Mouse (Mus musculus): Measurements from ENCODE around the gene Hps4.

Hps4 gene

DNA sequence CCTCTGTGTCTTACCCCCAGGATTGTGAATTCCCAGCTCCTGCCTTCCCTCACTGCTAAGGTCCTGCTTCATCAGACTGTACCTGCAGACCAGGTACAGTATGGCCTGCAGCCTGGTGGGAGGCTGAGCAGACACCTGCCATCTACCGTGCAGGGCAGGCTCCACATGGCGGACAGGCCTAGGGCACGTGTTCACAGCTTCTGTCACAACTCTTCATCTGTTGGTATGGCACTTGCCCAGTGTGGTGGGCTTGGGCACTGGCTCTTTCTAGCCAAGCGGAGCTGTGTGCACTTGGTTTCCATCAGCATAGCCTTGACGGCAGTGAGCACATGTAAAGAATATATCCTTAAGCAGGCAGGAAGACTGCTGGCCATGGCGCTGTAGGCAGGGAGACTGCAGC, 24.0 kb downstream of the Hps4 start:
- no peak for DNase-seq (ENCODE audit: low read depth, low spot score)

DNA sequence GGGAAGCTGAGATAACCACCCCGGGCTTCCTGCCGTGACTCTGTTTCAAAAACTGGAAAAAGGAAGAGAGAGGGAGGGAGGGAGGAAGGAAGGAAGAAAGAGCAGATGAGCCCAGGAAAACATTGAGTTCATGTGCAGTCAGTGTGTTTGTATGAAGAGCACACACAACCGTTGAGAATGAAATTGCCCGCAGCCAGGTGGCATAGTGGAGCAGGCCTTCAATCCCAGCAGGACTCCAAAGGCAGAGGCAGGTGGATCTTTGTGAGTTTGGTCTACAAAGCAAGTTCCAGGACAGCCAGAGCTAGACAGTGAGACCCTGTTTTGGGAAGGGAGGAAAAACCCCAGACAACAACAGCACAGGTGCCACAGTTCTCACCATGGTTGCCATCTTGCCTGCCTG, 24.5 kb downstream of the Hps4 start:
- no peak for DNase-seq (ENCODE audit: low read depth, low spot score)

DNA sequence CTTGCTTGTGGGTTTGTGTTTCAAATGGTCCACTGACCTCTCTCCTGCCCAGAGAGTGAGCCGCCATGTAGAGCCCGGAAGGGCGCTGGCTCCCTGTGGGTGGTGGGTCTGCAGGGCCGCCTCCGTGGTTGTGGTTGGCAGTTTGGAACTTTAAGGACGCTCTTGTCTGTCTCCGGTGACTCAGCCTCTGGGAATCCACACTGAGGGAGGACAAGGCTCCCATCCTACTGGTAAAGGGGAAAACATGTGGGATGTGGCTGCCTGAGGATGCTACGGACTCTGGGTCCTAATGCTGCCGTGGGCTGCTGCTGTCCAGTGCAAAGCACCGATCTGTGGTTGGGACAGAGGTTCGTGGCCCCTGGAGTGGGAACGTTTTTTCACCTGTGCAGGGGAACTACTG, 25.0 kb downstream of the Hps4 start:
- DNase-seq (ENCODE audit: low read depth, low spot score), result no peak

DNA sequence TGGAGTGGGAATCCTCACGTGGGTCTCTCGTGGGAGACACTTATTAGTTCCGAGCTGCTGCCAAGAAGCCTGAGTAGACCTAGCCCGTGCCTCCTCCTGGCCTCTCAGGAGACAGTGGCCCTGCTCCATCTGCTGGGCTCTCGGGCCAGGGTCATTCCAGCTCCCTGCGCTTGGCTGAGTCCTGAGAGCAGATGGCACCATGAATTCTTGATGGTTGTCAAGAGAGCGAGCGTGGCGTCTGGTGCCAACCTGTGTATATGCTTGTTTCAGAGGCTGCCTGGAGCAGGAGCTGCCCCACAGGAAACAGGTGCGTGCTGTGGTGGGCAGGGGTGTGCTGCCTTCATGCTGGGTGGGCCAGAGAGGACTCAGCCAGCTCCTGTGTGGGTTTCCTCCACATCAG, 25.8 kb downstream of the Hps4 start:
- no peak for DNase-seq (ENCODE audit: low read depth, low spot score)

DNA sequence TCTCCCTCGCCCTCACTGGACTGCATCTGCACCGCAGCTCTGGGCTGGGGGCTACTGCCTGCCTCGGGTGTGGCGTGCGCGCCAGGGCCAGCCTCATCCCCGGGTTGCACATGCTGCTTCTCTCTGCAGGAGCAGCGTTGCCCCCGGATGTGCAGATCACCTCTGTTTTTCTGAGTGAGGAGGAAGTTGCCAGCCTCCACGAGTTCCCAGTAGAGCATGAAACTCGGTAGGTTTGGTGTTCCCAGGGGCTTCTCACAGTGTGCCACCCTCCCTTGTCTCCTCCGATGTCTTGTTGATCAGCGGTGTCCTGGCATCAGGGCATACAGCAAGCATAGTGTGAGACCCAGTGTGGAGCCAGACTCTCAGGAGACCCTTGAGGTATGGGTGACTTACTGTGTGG, 26.4 kb downstream of the Hps4 start:
- no peak for DNase-seq (ENCODE audit: low read depth, low spot score)

DNA sequence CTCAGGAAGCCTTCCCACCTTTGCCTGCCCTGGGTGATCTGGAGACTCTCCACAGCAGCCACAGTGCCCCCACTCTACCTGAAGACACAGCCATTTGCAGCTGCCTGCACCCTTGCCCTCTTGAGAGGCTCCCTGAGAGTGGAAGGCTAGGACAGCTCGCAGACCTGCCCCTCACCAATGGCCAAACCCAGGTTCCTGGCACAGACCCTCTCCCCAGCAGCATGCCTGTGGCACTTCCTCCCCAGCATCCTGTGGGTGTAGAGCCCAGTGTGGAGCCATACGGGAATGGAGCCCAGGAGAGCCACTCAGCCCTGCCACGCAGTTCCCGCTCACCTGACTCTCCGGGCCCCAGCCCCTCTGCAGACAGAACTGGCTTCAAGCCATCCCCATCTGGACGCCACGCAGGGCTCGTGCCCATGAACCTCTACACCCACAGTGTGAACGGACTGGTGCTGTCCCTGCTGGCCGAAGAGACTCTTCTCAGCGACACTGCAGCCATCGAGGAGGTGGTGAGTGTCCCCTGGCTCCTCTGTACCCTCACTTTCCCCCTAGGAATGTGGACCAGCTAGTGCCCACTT, 27.4 kb downstream of the Hps4 start:
- no peak for DNase-seq (ENCODE audit: low read depth, low spot score)

DNA sequence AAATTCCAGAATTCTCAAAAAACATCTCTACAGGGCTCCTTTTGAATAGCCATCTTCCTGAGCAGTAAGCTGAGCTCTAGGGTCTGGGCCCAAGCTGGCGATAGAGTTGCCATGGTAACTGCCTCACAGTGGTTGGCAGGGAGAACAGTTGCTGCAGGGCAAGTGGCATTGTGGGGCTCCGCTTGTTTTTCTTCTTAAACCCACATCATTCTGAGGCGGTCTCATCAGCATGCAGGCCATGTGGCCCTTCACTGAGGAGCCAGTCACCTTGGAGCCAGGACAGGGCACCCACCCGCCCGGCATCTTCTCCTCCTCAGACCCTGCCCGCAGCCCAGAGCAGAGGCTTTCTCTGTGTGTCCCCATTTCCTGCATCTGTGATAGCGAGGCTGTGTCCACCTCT, 29.1 kb downstream of the Hps4 start:
- no peak for DNase-seq (ENCODE audit: low read depth, low spot score)

DNA sequence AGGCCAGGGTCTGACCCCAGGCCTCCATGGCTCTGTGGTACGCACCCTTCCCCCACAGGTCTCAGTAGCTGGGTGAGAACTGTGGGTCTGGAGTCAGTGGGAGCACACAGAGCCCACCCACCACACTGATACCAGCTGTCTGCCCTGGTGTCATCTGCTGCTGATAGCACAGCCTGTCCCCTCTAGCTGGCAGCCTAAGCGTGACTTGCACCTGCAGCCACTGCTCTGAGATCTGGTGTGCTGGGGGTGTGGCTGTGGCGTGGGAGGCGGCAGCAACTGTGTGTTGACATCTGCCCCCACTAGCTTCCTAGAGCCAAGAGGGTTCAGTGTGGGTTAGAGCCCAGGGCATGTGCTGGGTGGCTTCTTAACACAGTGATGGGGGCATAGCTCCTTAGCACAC, 33.2 kb downstream of the Hps4 start:
- DNase-seq (ENCODE audit: low read depth, low spot score), result no peak

DNA sequence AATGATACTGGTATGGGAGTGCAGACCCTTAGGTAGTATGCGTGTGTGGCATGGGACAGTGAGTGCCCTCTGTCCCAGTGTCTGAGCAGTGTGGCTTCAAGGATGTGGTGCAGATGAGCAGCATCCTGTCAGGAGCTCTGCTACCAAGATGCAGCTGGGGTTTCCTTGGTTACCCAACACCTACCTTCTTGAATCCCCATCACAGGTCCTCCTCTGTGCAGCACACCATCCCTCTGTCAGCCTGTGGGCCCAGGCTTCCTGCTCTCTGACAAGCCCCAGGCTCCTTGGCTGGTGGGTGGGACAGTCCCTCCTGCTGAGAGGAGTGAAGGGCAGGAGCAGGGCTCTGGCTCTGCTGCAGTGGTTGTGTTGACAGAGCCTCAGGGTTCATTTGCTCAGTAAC, 34.5 kb downstream of the Hps4 start:
- no peak for DNase-seq (ENCODE audit: low read depth, low spot score)

DNA sequence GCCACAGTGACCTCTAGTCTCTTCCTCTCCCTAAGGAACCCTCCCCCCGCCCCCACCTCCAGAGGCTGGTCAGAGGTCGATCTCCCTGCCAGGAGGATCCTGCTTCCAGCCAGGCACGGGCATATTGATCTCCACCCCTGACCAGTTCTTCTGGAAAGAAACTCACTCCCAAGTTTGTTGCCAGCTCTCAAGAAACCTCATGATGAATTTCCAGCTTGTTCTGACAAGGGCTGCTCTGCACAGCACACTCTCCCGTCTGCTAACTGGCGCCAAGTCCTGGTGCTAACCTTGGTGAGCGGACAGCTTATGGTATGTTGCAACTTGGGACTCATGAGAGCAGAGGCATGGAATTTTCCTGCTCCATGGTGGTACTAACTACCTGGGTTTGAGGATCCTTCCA, 35.8 kb downstream of the Hps4 start:
- no peak for DNase-seq (ENCODE audit: low read depth, low spot score)

DNA sequence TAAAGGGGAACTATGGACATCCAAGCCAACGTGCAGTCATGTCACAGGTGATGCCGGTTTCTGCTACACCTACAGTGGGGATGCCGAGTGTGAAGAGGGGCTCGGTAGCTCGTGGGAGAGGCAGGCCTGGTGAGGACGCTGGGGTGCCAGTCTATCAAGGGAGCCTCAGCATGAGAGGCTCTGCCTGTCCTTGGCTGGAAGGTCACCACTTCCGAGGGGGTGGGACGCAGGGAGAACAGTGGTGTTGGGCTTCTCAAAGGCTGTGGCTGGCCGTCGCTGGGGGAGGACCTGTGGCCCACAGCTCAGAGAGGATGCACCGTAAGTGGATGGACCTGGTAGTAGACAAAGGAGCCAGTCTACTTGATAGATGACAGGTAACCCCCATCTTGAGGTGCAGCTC, 38.3 kb downstream of the Hps4 start:
- DNase-seq (ENCODE audit: low read depth, low spot score), result no peak

DNA sequence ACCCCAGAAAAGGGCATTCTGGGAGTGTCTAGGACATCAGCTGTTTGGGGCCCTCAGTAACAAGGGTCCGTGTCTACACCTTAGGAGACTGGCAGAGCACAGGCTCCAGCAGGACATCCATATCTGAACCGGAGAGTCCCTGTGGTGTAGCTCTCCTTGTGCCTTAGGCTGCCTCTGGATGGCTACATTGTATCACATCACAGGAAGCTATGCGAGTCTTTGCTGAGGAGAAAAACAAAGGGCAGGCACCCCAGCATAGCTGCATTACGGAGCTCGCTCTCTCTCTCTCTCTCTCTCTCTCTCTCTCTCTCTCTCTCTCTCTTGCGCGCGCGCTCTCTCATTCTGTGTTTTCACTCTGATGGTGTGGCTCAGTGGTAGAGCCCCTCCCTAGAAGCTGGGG, 39.2 kb downstream of the Hps4 start:
- no peak for DNase-seq (ENCODE audit: low read depth, low spot score)

DNA sequence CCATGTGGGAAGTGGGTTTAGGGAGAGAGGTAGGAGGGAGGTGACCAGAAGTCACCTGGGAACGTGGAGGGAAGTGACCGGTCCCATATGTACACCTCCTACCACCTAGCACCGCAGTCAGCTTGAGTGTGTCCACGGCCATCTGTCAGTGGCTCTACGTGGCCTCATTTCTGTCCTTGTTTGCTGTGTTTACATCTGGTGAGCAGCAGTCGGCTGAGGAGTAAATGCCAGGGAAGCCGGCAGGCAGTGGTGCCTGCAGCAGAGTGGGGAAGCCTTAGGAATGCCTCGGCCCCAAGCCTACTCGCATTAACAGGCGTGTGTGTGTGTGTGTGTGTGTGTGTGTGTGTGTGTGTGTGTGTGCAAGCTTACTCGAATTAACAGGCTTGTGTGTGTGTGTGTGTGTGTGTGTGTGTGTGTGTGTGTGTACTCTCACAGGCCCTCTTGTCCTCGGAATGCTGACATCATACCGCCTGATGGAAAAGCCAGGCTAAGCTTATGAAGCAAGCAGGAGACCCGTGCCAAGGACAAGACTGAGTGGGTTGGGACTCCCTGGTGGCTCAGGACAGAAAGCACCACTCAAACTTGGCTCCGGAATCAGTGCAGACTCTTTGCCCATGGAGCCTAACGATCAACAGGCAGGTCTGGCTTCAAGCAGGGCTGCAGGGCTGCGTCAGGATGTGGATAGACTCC, 39.9 kb downstream of the Hps4 start:
- DNase-seq (ENCODE audit: low read depth, low spot score), result no peak

DNA sequence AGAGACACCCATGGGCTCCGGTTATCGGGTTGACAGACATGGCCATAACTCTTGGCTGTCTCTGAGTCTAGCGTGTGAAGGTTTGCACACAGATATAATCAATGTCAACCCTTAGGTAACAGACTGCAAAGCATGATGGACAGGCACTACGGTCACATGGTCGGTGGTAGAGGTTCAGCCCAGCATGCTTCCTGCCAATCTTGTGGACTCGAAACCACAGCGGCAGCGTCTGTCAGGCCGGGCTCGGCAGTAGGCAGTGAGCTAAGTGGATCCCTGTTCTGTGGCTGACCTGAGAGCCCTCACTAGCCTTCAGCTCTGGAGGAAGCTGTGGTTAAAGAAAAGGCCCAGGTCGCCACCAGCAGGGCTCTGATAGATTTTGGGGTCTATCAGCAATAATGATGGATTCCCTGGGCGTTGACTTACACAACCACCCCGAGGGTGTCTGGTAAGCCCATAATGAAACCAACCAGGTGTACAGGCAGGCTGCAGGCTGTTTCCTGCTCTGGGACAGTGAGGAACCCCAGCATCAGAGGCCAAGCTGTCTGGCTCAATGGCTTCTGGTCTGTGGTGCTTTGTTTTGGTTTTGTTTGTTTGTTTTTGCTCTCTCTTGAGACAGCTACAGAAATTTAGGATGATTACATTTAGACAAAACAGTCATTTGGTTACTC, 42.1 kb downstream of the Hps4 start:
- no peak for DNase-seq (ENCODE audit: low read depth, low spot score)

DNA sequence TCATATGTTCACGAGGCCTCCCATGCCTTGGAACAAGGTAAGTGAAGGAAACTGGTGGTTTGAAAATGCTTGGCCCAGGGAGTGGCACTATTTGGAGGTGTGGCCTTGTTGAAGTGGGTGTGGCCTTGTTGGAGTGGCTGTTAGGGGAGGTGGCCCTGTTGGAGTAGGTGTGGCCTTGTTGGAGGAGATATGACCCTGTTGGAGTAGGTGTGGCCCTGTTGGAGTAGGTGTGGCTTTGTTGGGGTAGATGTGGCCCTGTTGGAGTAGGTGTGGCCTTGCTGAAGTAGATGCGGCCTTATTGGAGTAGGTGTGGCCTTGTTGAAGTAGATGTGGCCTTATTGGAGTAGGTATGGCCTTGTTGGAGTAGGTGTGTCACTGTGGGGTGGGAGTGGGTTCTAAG, 43.1 kb downstream of the Hps4 start:
- DNase-seq (ENCODE audit: low read depth, low spot score), result peak; percentile 35

DNA sequence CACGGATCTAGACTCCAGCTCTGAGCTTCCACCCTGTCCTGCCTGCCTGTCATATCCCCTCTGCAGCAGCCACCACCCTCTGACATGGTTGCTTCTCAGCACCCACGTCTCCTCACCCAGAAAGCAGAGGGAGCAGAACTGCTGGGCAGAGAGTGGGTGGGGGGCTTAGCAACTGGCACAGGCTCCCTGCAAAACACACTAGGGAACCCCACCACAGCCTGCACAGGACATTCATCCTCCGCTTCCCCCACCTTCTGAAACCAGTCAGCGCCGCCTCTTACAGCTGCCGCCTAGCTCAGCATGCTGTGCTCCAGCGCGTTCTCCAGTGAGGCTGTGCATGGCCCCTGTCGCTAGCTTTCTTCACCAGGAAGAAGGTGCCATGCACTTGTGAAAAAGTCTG, 46.5 kb downstream of the Hps4 start:
- no peak for DNase-seq (ENCODE audit: low read depth, low spot score)

DNA sequence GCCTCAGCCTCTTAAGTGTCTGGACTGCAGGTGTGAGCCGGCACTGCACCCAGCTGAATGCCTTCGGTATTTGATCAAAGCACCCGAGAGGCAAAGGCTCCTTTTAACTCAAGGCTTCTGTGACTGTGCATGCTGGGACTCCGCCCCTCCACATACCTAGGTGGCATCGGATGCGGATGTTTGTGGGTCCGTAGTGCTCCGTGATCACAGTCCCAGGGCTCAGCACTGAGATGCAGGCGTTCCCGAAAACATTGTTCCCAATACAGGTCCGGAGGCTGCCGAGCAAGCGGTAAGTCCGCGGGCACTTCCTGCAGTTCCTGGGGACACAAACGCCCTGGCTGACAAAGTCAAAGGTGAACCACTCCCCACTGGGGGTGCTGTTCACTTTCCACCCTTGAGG, 48.1 kb downstream of the Hps4 start:
- DNase-seq (ENCODE audit: low read depth, low spot score), result no peak

DNA sequence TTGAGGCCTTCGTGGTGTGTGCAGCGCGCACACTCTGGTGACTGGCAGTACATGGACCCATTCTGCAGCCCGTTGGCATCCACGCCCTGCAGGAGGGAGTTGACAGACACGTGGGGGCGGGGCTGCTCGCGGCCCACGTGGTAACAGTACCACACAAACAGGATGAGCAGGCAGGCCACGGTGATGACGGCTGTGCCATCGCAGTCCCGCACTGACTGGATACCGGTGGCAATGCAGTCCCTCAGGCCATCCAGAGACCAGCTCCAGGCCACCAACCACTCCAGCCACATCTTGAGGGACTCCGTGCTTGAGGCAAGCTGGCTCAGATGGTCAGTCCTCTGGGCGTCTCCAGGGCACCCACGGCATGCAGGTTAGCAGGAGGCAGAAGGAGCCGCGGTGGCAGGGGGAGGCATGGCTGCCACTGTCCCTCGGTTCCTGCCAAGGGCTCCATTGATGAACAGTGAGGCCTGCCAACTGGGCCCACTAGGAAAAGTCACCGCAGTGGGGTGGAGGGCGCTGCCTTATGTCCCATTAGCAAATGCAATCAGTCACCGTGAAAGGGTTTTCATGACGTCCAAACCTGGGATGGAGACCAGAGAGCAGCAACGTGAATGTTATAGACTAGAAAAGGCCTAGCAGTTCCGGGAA, 48.9 kb downstream of the Hps4 start:
- no peak for DNase-seq (ENCODE audit: low read depth, low spot score)

DNA sequence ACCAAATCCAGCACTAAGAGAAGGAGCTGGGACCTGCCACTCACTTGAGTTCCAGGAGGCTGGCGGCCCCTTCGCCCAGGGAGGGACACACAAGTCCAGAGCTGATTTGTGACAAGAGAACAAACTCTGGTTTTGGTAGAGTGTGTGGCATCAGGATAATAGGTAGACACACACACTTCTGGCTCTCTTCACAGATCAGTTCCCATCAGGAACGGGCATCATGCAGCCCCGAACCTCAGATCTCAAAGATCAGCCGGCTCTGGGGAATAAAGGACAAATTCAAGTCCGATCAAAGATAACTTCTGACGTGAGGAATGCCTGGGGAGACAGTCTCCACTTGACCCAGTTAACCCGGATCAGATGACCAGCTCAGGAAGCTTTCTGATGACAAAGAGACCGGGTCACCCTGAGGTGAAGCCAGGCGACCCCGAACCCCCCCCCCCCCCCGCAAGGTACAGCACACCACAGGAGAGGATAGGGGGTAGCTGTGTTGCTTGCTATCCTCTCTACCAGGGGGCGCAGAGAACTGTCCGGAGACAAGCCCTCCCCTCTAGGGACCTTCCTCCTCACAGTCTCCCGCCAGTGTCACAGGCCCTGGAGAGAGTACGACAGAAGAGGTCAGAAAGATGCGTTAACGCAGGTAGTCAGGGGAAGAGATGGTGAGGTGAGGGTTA, 51.0 kb downstream of the Hps4 start:
- DNase-seq (ENCODE audit: low read depth, low spot score), result no peak

DNA sequence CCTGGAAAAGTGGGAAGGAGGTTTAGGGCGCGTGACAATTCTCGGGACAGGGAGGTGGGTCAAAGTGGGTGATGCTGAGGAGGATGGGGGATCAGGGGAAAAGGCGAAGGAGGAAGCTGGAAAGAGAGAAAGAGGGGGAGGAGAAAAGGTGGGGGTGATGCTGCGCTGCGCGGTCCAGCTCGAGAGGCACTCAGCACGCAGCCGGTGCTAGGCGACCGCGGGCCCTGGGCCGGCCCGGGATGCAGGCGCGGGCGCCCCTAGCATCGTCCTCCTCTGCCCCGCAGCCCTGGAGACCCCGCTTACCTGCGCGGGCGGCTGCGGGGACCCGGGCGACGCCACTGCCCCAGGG, 51.5 kb downstream of the Hps4 start:
- DNase-seq (ENCODE audit: low read depth, low spot score), result no peak

DNA sequence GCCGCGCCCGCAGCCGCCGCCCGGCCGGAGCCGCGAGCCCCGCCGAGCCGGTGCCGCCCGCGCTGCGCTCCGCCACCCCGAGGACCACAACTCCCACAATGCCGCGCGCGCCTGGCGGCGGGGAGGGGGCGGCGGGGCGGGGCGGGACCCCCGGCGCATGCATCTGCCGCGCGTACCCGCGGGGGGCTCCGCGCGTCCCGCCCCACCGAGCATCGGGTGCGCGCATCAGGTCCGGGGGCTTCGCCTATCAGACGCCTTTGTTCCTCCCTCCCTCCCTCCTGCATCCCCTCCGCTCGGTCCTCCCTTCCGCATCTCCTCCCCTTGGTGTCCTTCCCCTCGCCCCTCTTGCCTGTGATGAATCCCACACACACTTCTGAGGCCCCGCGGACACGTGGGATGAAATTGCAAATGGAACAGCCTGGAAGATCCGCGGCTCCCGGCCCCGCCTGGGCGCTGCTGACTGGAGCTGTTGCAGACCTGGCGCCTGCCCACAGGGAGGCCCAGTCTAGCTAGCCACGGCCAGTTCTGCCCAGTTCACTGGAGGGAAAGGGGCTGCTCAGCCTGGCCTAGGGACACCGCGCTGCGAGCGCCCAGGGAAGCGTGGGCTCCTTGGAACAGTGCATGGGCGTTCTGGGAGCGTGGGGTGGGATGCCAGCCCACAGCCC, 52.0 kb downstream of the Hps4 start, which contains the start of gene Asphd2:
Gene Asphd2 (minus strand): TSS at position 88 of the 665 bp plus-strand sequence.
- no peak for DNase-seq (ENCODE audit: low read depth, low spot score)

DNA sequence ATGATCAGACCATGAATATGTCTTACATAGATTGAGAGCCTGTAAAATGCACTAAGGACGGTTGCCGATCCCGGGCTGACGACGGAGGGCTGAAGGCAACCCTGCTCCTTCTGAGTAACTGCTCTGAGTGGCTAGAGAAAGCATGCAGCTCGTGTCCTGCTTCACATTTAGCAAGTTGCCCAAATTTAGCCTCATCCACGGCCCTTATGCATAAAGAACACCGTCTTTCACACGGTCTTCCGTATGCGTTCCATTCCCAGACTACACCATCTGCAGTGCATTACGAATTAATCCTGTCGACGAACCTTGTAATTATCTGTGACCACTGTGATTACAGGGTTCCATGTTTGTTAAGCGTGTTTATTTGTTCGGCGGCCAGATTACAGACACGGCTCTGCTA, 53.2 kb downstream of the Hps4 start:
- no peak for DNase-seq (ENCODE audit: low read depth, low spot score)
